Mouse (Mus musculus) kidney, adult 2 months (tissue): ENCODE measurements at regions not wholly inside any gene's neighbourhood (a gene's known extent, or its start where the extent isn't known, plus 50 kb on each side); places are given as distances from the start of the nearest gene placed in this dataset.

ENCODE experiments used
- DNase-seq: peaks from one replicate; pipeline ENCODE4 v3.0.0; 2021
- H3K27ac ChIP-seq: fragments of 200-500 bp; 2 replicates; pipeline ENCODE4 v1.5.1; 2012; ENCODE audit warnings: low read depth, low read length, control low read depth, inconsistent platforms; ENCODE audit not compliant: insufficient read depth
- H3K27me3 ChIP-seq: fragments of 200-500 bp; replicated peaks from 2 replicates; pipeline ENCODE4 v1.6.1; 2012; ENCODE audit warnings: mild to moderate bottlenecking, moderate library complexity, low read length, inconsistent platforms; ENCODE audit not compliant: control insufficient read depth, insufficient read depth
- H3K36me3 ChIP-seq: fragments of 200-500 bp; 2 replicates; pipeline ENCODE4 v1.6.1; 2012; ENCODE audit warnings: mild to moderate bottlenecking, moderate library complexity, low read length, inconsistent platforms; ENCODE audit not compliant: control insufficient read depth, insufficient read depth
- H3K4me1 ChIP-seq: fragments of 200-500 bp; 2 replicates; pipeline ENCODE4 v1.6.1; 2011; ENCODE audit warnings: low read length; ENCODE audit not compliant: control insufficient read depth, insufficient read depth
- H3K4me3 ChIP-seq: fragments of 200-500 bp; 2 replicates; pipeline ENCODE4 v1.5.1; 2011; ENCODE audit warnings: mild to moderate bottlenecking, low read depth, low read length, control low read depth; ENCODE audit not compliant: insufficient read depth
- CTCF ChIP-seq: fragments of 200-500 bp; conservative IDR thresholded peaks from 2 replicates; pipeline ENCODE4 v1.5.1; 2011; ENCODE audit warnings: low read depth, mild to moderate bottlenecking, control low read depth, low read length, moderate library complexity, mixed read lengths; ENCODE audit not compliant: insufficient read depth, insufficient read length
- POLR2A ChIP-seq: fragments of 200-500 bp; IDR thresholded peaks from one replicate; pipeline ENCODE4 v1.6.1; 2011; ENCODE audit warnings: low read depth, low read length, control low read depth
- WGBS: fragments of 180-500 bp; shearing (Covaris S2); methylation state at CpG from one replicate; pipeline ENCODE4 v1.1.7; 2018; 5-methylcytosine and 5-hydroxymethylcytosine counted together

- Histone ChIP-seq H3K36me3 (no peaks in the 10 kb centered on the region), H3K4me3 (no peak overlapping the region), H3K4me1 (no peaks in the 10 kb centered on the region), H3K27me3 (no peaks in the 10 kb centered on the region), H3K27ac (no peak overlapping the region)
- 72% methylated on average over 3 of the region's 3 CpGs for WGBS
- DNase-seq, result no peak
- TF ChIP-seq CTCF, result no peak
- TF ChIP-seq POLR2A, result no peak
Observed at GRCm38 (mm10) chr10:102829606-102830005, 200.4 kb downstream of the Alx1 start.

- no peak overlapping the region for H3K27ac ChIP-seq
- no peak overlapping the region for H3K4me3 ChIP-seq
- H3K4me1 ChIP-seq, result no peaks in the 10 kb centered on the region
- DNase-seq, result no peak
- no peaks in the 10 kb centered on the region for H3K36me3 ChIP-seq
- TF ChIP-seq CTCF (no peak), POLR2A (no peak)
- H3K27me3 ChIP-seq, result no peaks in the 10 kb centered on the region
Observed at GRCm38 (mm10) chr10:102823434-102823833, 206.6 kb downstream of the Alx1 start.

- H3K36me3 ChIP-seq, result no peaks in the 10 kb centered on the region
- TF ChIP-seq CTCF (no peak), POLR2A (no peak)
- no peak for DNase-seq
- H3K4me3 ChIP-seq, result no peak overlapping the region
- H3K27ac ChIP-seq, result no peak overlapping the region
- no peaks in the 10 kb centered on the region for H3K4me1 ChIP-seq
- H3K27me3 ChIP-seq, result no peaks in the 10 kb centered on the region
- WGBS, result 76% methylated on average over 3 of the region's 3 CpGs
Observed at GRCm38 (mm10) chr10:102801391-102801790, 228.6 kb downstream of the Alx1 start.

GRCm38 (mm10) chr10:102779243-102779642, 250.8 kb downstream of the Alx1 start:
- no peaks in the 10 kb centered on the region for H3K4me1 ChIP-seq
- H3K27ac ChIP-seq, result no peak overlapping the region
- TF ChIP-seq POLR2A, result no peak
- TF ChIP-seq CTCF, result no peak
- DNase-seq, result no peak
- no peak overlapping the region for H3K4me3 ChIP-seq
- 77% methylated on average over 2 of the region's 2 CpGs for WGBS
- no peaks in the 10 kb centered on the region for H3K27me3 ChIP-seq
- H3K36me3 ChIP-seq, result no peaks in the 10 kb centered on the region

- H3K27me3 ChIP-seq, result no peaks in the 10 kb centered on the region
- DNase-seq, result no peak
- 69% methylated on average over 4 of the region's 4 CpGs for WGBS
Observed at GRCm38 (mm10) chr10:102763696-102764095, 251.7 kb downstream of the Rassf9 start.

GRCm38 (mm10) chr10:102762378-102762777, 250.4 kb downstream of the Rassf9 start:
- H3K36me3 ChIP-seq, result no peaks in the 10 kb centered on the region
- no peak overlapping the region for H3K27ac ChIP-seq
- TF ChIP-seq POLR2A (no peak), CTCF (no peak)
- 67% methylated on average over 2 of the region's 2 CpGs for WGBS
- no peak for DNase-seq
- H3K4me1 ChIP-seq, result no peaks in the 10 kb centered on the region
- no peaks in the 10 kb centered on the region for H3K27me3 ChIP-seq
- no peak overlapping the region for H3K4me3 ChIP-seq

More at GRCm38 (mm10) chr10:102763696-102764095, 251.7 kb downstream of the Rassf9 start:
- Histone ChIP-seq H3K4me1 (no peaks in the 10 kb centered on the region), H3K4me3 (no peak overlapping the region), H3K36me3 (no peaks in the 10 kb centered on the region), H3K27ac (no peak overlapping the region)
- no peak for TF ChIP-seq CTCF
- no peak for TF ChIP-seq POLR2A

GRCm38 (mm10) chr10:102735207-102735606, 223.2 kb downstream of the Rassf9 start:
- H3K36me3 ChIP-seq, result no peaks in the 10 kb centered on the region
- no peak overlapping the region for H3K27ac ChIP-seq
- 0 out of 2 replicates have a peak, but pooled peaks cover 1% of the 10 kb centered on the region for H3K27me3 ChIP-seq
- no peak overlapping the region for H3K4me3 ChIP-seq
- no peaks in the 10 kb centered on the region for H3K4me1 ChIP-seq
- TF ChIP-seq POLR2A, result no peak
- peak; percentile 70 for DNase-seq
- WGBS, result 22% methylated on average over 3 of the region's 3 CpGs

- DNase-seq, result peak; percentile 63
- WGBS, result 54% methylated on average over 6 of the region's 6 CpGs
- TF ChIP-seq POLR2A (no peak), CTCF (no peak)
- Histone ChIP-seq H3K27me3 (0 out of 2 replicates have a peak, but pooled peaks cover 1% of the 10 kb centered on the region), H3K27ac (no peak overlapping the region), H3K4me3 (no peak overlapping the region), H3K36me3 (no peaks in the 10 kb centered on the region), H3K4me1 (no peaks in the 10 kb centered on the region)
Observed at GRCm38 (mm10) chr10:102732420-102732819, 220.4 kb downstream of the Rassf9 start.
